Mouse (Mus musculus): Measurements from ENCODE around the gene Lrmda.

- no peak for TF ChIP-seq CTCF (IDR thresholded peaks at IDR 0.05)
- no peak for TF ChIP-seq POLR2A (IDR thresholded peaks at IDR 0.05; ENCODE audit: insufficient read depth, low read depth, low read length)
- TF ChIP-seq EP300 (IDR thresholded peaks at IDR 0.05; ENCODE audit: insufficient read depth, low read depth, low read length): no peak
Observed at GRCm38 (mm10) chr14:22382101-22382500, 362.6 kb downstream of the Lrmda start.

Measured in heart, adult 2 months (tissue).